Mouse (Mus musculus) pancreas, adult 10 weeks (tissue): ENCODE results near the gene Gm12695. TPM values are rescaled to one million over a fixed set of nuclear protein-coding genes. Genes with fewer than 3 reads are reported as not detected.

Experiments
- polyA plus RNA-seq: library from polyadenylated mRNA; stranded (reverse); fragments of 350-450 nt; fragmentation: Illumina TruSeq; extraction: RNeasy Lipid Tissue Mini Kit (QIAGEN cat#74804); gene quantifications from one replicate; pipeline ENCODE4 v1.2.3, GENCODE M21; 2015; ENCODE audit warnings: low read depth, low replicate concordance; ENCODE audit not compliant: insufficient read depth

Gene Gm12695
- polyA plus RNA-seq, result not detected

DNA sequence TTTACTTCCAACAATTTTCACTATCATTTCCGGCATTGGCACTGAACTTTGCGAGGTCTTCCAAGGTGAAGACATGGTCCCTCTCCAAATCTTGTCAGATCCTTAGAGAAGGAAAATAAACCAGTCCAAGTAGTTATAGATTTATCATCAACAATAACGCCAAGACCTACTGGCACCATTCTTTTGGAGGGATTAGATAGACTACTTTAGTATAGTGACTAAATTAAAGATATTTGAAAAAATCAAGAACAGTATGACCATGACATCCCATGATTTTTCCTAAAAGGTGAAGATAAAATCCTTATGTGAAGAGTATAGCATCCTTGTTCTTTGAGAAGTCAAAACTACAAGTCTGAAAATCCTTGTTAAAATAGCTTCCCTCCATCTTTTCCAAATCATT, at the start of gene Gm12695:
TSS of gene Gm12695 (minus strand) at position 101 of the 400 bp plus-strand sequence.

Other genes with a start within 250 kb of the Gm12695 start
- 3.6 TPM for gene Cyp2j6, start 231.5 kb downstream of the Gm12695 start, polyA plus RNA-seq
- 1.9 TPM for gene Cyp2j9, start 193.6 kb downstream of the Gm12695 start, polyA plus RNA-seq
- gene Cyp2j5, start 121.0 kb downstream of the Gm12695 start, polyA plus RNA-seq, result not detected